Mouse (Mus musculus) heart, embryonic 14.5 days (tissue): ENCODE results near the gene Neurl1b. TPM values are rescaled to one million over a fixed set of nuclear protein-coding genes. Genes with fewer than 3 reads are reported as not detected.

Experiments used
- ATAC-seq: fragments of 200-750 bp; cut with Nextera tagmentation; 2 replicates; pipeline ENCODE4 v1.8.0; 2017; ENCODE audit warnings: low read depth, moderate TSS enrichment; ENCODE audit not compliant: insufficient number of reproducible peaks, insufficient read depth, low FRiP score
- H3K27ac ChIP-seq, 2 experiments: fragments of 200-500 bp in 1 of 2; fragments of 300-500 bp in 1 of 2; sonication (generic) in 1 of 2; replicated peaks in 1 of 2; 2 replicates each; pipeline ENCODE4 v1.5.1; 2012 to 2014; ENCODE audit warnings: low read depth in 2 of 2, low read length in 2 of 2, control low read depth in 1 of 2, mild to moderate bottlenecking in 1 of 2, mixed read lengths in 1 of 2; ENCODE audit not compliant: control insufficient read depth in 1 of 2, insufficient read depth in 1 of 2
- H3K27me3 ChIP-seq: fragments of 300-500 bp; sonication (generic); 2 replicates; pipeline ENCODE4 v1.6.1; 2014; ENCODE audit warnings: mild to moderate bottlenecking, low read length, control low read depth; ENCODE audit not compliant: control insufficient read depth, insufficient read depth
- H3K36me3 ChIP-seq: fragments of 300-500 bp; sonication (generic); 2 replicates; pipeline ENCODE4 v1.6.1; 2014; ENCODE audit warnings: mild to moderate bottlenecking, control low read depth, low read length, mixed read lengths; ENCODE audit not compliant: control insufficient read depth, insufficient read depth
- H3K4me1 ChIP-seq, 2 experiments: fragments of 200-500 bp in 1 of 2; fragments of 300-500 bp in 1 of 2; sonication (generic) in 1 of 2; 2 replicates each; pipeline ENCODE4 v1.6.1; 2012 to 2014; ENCODE audit warnings: low read length in 2 of 2, control low read depth in 1 of 2, mixed read lengths in 1 of 2; ENCODE audit not compliant: control insufficient read depth in 2 of 2, insufficient read depth in 2 of 2
- H3K4me2 ChIP-seq: fragments of 300-500 bp; sonication (generic); 2 replicates; pipeline ENCODE4 v1.6.1; 2014; ENCODE audit warnings: mild to moderate bottlenecking, low read length
- H3K4me3 ChIP-seq, 2 experiments: fragments of 200-500 bp in 1 of 2; fragments of 300-500 bp in 1 of 2; sonication (generic) in 1 of 2; 2 replicates each; pipeline ENCODE4 v1.5.1; 2012 to 2014; ENCODE audit warnings: low read length in 2 of 2, mild to moderate bottlenecking in 2 of 2, control low read depth in 1 of 2, low read depth in 1 of 2, moderate library complexity in 1 of 2; ENCODE audit not compliant: control insufficient read depth in 1 of 2, insufficient read depth in 1 of 2
- H3K9ac ChIP-seq: fragments of 300-500 bp; sonication (generic); 2 replicates; pipeline ENCODE4 v1.6.1; 2014; ENCODE audit warnings: mild to moderate bottlenecking, low read length
- H3K9me3 ChIP-seq: fragments of 300-500 bp; sonication (generic); 2 replicates; pipeline ENCODE4 v1.6.1; 2016; ENCODE audit warnings: low read length, control low read depth; ENCODE audit not compliant: control insufficient read depth
- WGBS: fragments of 180-500 bp; shearing (Covaris S2); extraction: QIAGEN DNeasy Blood & Tissue Kit; methylation state at CpG from one replicate; pipeline ENCODE4 v1.1.7; 2014; 5-methylcytosine and 5-hydroxymethylcytosine counted together
- polyA plus RNA-seq: library from polyadenylated mRNA; unstranded; fragments of >200 nt; fragmentation: Nextera tagmentation; extraction: Ambion mirVana; gene quantifications from 2 replicates; pipeline ENCODE4 v1.2.1, GENCODE M21; 2014

Gene Neurl1b
- polyA plus RNA-seq, 1 experiment from 2014 or later: 4.5 TPM

DNA sequence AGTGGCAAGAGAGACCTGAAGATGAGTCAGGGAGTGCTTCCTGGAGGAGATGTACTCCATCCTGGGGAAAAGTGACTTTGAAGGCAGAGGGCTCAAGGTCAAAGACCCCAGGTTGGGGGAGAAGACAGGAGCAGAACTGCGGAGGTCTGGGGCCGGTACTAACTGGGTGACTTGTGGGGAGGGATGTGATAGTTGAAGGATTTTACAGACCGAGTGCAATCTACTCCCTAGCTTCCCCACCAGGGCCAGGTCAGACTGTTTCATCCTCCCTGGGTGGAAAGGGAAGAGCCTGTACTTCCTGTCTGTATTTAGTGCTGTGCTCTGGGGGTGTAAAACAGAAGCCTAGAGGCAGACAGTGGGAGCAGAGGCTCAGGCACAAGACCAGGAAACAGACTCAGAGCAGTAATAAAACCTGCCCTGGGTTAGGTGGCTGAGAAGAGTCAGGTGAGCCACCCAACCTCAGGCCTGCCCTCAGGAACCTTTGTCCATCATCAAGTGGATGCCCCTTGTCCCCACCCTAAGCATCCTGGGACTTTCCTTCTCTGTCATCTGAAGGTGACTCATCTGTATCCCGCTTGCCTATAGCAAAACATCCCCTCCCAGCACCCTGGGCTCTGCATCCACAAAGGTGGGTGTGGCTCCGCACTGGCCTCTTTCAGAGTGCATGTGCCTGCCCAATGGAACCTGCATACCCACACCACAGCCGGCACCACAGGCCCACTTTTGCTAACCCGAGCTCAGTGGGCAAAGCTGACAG, 6.0 kb downstream of the Neurl1b start:
- no peaks in the 10 kb centered on the region for H3K27me3 ChIP-seq
- H3K27ac ChIP-seq: no peak overlapping the region
- H3K4me3 ChIP-seq: no peak overlapping the region
- no peaks in the 10 kb centered on the region for H3K36me3 ChIP-seq
- H3K9ac ChIP-seq: no peak overlapping the region
- no peak overlapping the region for H3K4me2 ChIP-seq
- peaks cover 27 to 38% of the 10 kb centered on the region in 2 experiments for H3K4me1 ChIP-seq
- no peaks in the 10 kb centered on the region for H3K9me3 ChIP-seq
- WGBS: 72% methylated on average over 7 of the region's 7 CpGs
- no peak for ATAC-seq

DNA sequence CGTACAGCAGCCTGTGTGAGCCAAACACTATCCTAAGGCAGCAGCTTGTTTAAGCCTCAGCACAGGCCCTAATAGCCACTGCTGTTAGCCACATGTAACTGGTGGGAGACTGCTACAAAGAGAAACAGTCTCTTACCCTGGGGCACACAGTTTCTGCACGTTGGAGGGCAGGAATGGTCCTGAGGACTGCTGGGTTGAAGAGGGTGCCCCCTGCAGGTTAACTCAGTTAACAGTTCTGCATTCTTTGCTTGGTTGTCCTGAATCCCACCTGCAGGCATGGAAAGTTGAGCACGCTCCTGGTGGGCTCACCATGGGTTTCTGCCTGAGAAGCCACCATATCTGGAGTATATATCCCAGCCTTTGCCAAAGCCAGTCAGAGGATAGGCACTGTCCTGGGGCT, 6.9 kb downstream of the Neurl1b start:
- Histone ChIP-seq H3K36me3 (no peaks in the 10 kb centered on the region), H3K4me1 (peaks cover 33 to 41% of the 10 kb centered on the region in 2 experiments), H3K4me3 (no peak overlapping the region), H3K4me2 (no peak overlapping the region), H3K9me3 (no peaks in the 10 kb centered on the region), H3K27ac (no peak overlapping the region), H3K27me3 (no peaks in the 10 kb centered on the region), H3K9ac (no peak overlapping the region)
- ATAC-seq: no peak
- 49% methylated on average over 3 of the region's 3 CpGs for WGBS

DNA sequence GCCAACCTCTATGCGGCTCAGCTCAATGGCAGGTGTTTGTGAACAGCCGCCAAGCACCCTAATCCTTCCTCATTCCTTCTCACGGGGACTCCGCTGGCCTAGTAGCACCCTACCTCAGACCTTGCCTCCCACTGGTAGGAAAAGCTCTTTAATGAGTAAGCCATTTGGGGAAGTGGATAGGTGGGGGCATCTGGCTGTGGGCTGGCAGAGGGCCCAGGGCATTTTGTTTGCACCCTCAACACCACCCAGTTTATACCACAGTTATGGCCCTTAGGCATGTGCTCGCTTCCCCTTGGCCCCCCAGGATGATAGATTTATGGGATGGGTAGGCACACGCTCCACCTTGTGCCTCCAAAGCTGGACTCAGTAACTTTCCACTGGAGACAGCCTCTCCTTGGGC, 7.8 kb downstream of the Neurl1b start:
- Histone ChIP-seq H3K4me3 (no peak overlapping the region), H3K9me3 (no peaks in the 10 kb centered on the region), H3K4me2 (no peak overlapping the region), H3K27me3 (no peaks in the 10 kb centered on the region), H3K27ac (no peak overlapping the region), H3K4me1 (peaks cover 33 to 41% of the 10 kb centered on the region in 2 experiments), H3K36me3 (no peaks in the 10 kb centered on the region), H3K9ac (no peak overlapping the region)
- ATAC-seq: no peak
- 84% methylated on average over 6 of the region's 6 CpGs for WGBS

DNA sequence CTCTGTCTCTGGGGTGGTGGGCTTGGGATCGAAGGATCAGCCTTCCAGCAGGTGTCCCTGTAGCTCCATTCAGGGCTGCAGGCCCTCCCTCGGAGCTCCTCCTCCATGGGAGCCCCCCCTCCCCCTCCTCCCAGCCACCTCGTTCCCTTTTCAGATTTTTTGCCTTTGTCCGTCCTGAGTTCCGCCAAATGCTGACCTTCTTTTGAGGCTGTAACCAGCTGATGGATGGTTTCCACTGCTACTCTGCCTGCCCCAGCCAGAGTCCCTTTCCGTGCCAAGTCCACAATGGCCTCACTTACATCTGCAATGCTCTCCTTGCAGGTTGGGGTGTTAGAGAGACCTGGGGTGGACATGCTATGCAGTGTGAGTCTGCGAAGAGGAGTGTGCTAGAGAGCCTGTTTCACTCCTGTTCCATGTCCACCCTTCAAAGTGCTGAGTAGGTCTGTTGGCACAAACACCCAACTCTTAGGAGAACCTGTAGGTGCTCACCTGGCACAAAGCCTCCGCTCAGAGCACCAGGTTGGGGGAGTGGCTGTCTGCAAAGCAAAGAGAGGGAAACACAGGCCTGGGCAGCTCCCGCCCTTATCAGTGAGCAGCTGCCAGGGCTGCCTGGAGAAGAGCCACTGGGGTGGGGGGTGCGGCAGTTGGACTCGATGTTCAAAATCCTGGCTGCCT, 9.5 kb downstream of the Neurl1b start:
- Histone ChIP-seq H3K27me3 (no peaks in the 10 kb centered on the region), H3K4me3 (no peak overlapping the region), H3K4me2 (peak overlapping the region; percentile 39), H3K27ac (peak overlapping the region; percentile 81 to 95), H3K4me1 (peaks cover 33 to 41% of the 10 kb centered on the region in 2 experiments), H3K9me3 (no peaks in the 10 kb centered on the region), H3K36me3 (no peaks in the 10 kb centered on the region), H3K9ac (peak overlapping the region; percentile 62)
- ATAC-seq: peak; percentile 48; the same call in 1 of the 2 replicates
- 22% methylated on average over 11 of the region's 11 CpGs for WGBS

DNA sequence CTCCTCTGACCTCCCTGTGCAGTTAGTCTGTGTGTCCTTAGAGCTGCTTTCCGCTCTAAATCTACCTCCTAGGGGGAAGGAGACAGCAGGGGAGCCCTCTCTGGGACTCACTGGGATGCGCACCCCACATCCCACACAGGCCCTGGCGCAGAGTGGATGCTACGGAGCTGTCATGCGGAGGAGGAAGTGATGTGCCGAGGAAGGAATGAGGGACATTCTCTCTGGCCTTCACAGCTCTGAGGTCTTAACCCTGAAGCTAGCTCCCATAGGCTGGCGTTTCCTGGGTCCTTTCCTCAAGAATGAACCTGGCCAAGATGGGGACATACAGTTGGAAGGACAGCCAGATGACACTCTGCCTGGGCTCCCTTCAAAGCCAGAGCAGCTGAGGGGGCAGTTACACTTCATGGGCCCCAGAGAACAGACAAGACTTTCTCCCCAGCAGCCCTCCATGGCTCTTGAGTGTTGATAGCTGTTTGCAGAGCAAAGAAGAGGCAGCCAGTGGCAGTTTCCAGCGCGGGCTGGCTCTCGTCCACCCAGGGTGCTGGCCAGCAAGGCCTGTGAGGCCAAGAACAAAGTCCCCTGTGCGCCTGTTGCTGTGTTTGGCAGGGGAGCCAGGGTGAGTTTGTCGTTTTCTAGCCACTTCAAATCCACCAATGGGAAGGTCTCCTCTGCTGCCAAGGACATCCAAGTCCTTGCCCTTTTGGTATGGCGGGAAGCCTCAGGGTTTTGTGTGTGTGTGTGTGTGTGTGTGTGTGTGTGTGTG, 10.5 kb downstream of the Neurl1b start:
- Histone ChIP-seq H3K27me3 (no peaks in the 10 kb centered on the region), H3K36me3 (peaks cover 3% of the 10 kb centered on the region; the same call in 1 of the 2 replicates), H3K4me3 (no peak overlapping the region), H3K4me1 (peaks cover 33 to 43% of the 10 kb centered on the region in 2 experiments), H3K4me2 (peak overlapping the region; percentile 39), H3K27ac (peak overlapping the region; percentile 81 to 95), H3K9me3 (no peaks in the 10 kb centered on the region), H3K9ac (peak overlapping the region; percentile 62)
- peak; percentile 66 for ATAC-seq
- WGBS: 26% methylated on average over 13 of the region's 13 CpGs

DNA sequence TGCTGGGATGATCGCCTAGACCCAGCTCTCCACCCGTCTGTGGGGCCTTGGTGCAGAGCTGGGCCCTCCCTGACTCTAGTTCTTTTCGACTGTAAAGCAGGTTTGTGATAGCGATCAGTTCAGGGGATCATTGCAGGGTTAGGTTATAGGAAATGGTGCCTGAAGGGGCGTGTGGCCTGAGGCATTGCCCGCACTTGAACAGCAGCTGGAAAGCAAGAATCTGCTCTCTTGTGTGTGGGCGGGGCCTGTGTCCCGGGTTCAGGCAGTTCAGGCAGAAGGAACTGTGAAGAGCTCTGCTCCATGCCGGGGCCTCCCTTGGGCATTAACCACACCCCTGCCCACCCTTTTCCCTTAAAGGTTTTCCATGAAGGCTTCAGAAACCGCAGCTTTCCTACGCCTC, 18.7 kb downstream of the Neurl1b start:
- H3K4me1 ChIP-seq: peaks cover 2 to 7% of the 10 kb centered on the region in 2 experiments; a peak in 1 of 4 replicates
- H3K4me2 ChIP-seq: no peak overlapping the region
- H3K36me3 ChIP-seq: peaks cover 60% of the 10 kb centered on the region
- no peak overlapping the region for H3K27ac ChIP-seq
- H3K9ac ChIP-seq: no peak overlapping the region
- H3K27me3 ChIP-seq: peaks cover 10% of the 10 kb centered on the region; the same call in 1 of the 2 replicates
- WGBS: 48% methylated on average over 11 of the region's 11 CpGs
- H3K4me3 ChIP-seq: no peak overlapping the region
- H3K9me3 ChIP-seq: no peaks in the 10 kb centered on the region
- no peak for ATAC-seq

DNA sequence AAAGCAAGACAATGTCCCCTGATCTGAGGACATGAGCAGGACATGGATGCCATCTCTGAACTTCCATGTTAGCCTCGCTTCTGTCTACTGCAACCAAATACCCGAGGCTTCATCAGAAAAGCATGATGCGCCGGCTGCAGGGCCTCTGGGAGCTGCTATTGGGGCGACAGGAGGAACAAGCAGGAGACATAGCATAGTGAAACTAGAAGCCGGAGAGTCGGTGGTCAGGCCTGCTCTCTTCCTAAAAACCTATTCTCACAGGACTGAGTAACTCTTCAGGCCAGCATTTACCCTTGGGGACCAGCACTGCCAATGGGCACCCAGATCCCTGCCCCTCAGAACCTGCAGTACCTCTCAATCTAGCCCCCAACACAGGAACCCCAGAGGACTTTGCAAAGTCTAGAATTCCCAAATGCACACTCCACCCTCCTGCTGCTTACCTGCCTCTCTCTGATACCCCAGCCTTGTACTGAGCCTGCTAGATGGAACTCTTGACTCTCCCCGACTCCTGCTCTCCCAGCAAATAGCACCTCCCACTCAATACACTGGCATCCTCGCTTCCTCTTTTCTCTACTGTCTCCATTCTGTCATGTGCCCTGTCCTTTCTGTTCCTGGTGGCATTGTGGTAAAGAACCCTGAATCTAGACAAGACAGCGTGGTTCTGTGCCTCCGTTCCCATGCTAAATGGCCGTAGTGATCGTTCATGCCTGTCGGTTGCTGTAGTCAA, 22.6 kb downstream of the Neurl1b start:
- no peak overlapping the region for H3K27ac ChIP-seq
- WGBS: 89% methylated on average over 14 of the region's 14 CpGs
- no peak overlapping the region for H3K4me3 ChIP-seq
- H3K4me1 ChIP-seq: peaks cover 8 to 10% of the 10 kb centered on the region in 2 experiments; a peak in 1 of 4 replicates
- no peaks in the 10 kb centered on the region for H3K9me3 ChIP-seq
- no peak overlapping the region for H3K9ac ChIP-seq
- peaks cover 26% of the 10 kb centered on the region for H3K27me3 ChIP-seq
- no peak overlapping the region for H3K4me2 ChIP-seq
- no peak for ATAC-seq
- peaks cover 75% of the 10 kb centered on the region for H3K36me3 ChIP-seq
